Mouse (Mus musculus) ovary, postnatal 10 days (tissue): Measurements from ENCODE around the gene Sirt4.
"Not testable (repeated sequence)": the region's sequence is repeated elsewhere in the genome, so short reads cannot be mapped to it uniquely, and the experiment has no call there.

ENCODE experiments used
- DNase-seq: peaks from one replicate; pipeline ENCODE4 v3.0.0; 2022; ENCODE audit warnings: low spot score

Gene Sirt4

DNA sequence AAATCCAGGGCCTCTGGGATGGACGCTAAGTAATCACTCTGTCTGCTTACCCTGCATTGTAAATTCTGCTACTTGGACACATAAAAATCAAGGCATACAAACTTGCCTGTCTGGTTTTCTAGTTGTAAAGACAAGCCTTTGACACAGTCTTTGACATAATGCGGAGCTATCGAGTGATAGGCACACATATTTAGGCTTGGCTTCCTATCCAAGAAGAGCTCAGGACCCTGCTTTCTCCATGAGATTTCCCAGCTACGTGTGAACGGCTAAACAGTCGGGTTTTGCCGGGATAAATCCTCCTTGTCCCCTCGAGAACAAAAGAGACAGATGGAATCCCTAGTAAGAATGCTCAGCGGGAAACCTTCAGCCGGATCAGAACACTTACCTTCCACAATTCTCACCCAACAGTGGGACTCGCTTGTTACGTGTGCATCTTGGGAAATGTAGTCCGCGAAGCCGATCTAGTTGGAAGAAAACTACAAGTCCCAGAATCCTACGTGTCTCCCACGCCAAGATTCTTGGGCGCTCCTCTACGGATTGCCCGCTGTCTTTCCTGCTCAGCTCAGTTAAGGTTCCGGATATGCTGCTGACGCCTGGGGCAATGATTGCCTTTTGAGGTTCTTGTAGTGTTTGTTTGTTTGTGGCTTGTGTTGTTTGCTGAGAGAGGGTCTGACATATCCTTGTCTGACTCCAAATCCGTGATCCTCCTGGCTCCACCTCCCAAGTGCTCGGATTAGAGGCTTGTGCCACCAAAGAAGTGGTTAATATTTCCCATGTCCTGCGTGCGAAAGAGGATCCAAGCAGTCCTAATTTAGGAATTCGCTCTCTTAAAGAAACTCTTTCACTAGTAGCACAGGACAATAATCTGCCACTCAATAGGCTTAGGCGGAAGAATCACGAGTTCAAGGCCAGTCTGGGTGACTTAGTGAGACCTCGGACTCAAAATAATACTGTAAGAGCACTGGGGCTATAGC lies at the start of gene Sirt4:
Gene Sirt4 (minus strand): TSS at position 779 of the 974 bp plus-strand sequence.
- no peak for DNase-seq

DNA sequence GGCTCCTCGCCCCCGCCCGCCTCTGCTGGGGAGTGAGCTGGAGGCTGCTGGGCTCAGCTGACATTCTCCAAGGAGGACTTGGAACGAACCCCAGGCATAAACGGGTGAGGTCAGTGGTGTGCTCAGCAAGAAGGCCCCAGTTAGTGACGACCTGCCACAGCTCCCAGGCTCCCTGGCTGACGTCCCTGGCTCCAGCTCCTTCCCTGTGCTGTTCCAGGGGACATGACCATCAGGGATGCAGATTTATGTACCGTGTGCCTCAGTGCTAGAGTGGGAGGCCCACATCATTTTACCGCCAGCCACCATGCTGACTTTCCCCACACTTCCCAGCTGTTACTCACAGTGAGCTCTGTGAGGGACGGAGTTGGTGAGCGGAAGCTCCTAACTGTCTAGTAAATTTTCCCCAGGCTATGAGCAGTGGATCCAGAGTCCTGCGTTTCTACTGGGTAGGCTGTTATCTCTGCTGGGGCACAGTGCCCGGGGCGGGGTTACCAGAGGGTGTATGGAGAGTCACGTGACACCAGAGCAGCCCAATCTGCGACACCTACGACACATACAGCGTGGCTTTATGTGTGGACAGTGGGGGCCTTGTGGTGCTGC lies 47.2 kb upstream of the Sirt4 start:
- DNase-seq, result no peak

DNA sequence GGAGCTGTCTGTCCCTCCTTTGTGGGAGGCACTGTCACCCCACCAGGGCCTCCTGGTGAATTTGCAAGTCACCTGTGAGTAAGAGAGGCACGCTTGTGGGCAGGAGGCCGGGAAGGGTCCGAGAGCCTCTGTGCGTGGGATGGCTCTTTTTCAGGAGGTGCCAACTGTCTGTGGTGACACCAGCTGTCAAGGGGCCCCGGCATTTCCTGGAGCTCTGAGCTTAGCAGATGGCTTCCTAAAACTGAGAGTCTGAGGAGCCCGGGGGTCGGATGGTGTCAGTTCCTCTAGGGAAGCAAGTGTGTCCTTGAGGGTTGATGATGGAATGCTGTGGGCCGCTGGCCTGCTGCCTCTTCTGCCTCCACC lies 45.9 kb upstream of the Sirt4 start:
- DNase-seq, result no peak

DNA sequence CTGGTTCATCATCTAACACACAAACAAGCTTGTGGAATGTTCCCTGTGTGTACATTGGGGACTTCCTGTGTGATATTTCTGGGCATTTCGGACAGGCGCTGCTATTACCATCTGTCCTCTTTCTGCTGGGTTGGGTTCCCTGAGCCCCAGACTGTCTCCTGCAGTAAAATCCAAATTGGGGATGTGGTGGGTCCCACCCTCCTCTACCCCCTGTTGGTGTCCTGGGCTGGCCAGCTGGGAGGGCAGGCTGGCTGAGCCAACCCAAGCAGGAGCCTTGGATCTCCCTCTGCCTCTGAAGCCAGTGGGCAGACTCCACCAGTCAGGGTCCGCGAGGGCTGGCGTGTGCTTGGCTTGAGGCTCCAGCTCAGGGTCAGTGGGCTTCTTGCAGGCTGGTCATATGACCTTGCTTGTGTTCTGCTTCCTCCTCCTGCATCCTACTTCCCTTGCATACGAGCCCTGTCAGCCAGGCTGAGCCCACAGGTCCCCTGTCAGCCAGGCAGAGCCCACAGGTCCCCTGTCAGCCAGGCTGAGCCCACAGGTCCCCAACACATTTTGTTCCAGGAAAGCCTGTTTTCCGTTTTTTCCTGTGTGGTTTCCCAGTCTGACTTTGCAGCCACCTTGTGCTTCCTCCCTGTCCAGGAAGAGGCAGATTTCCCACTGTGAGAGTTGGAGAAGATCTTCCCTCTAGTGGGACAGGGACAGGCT lies 45.4 kb upstream of the Sirt4 start:
- no peak for DNase-seq

DNA sequence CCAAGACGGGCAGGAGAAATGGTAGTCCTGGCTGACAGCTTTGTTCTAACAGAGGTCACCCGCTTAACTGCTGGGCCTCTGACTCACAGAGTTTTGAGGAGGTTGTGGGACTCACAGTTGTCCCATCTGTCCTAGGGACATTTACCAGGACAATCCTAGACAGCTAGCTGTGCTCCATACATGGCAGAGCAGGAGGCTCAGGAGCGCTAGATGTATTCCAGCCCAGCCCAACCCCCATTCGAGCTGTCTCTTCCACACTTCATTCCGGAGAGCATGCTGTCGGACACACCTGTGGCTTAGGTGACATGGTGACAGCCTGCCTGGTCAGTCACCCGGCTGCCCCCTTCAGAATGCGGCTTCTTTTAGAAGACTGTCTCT lies 44.8 kb upstream of the Sirt4 start:
- DNase-seq, result no peak

DNA sequence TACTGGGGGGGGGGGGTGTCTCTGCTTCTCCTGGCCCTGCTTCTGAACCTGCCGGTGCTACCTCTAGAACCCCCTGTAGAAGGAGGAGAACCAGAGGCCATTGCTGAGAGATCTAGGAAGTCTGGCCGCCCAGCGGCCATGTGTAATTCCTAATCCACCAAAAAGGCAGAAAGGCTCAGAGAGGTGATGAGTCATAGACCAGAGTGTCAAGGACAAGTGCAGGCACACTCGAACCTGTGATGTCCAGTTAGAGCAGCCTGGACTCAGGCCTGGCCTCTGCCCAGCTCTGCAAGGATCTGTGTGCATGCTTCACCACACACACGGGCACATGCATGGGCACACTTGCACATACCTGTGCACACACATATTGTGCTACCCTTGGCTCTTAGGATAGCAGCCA lies 43.6 kb upstream of the Sirt4 start:
- no peak for DNase-seq

DNA sequence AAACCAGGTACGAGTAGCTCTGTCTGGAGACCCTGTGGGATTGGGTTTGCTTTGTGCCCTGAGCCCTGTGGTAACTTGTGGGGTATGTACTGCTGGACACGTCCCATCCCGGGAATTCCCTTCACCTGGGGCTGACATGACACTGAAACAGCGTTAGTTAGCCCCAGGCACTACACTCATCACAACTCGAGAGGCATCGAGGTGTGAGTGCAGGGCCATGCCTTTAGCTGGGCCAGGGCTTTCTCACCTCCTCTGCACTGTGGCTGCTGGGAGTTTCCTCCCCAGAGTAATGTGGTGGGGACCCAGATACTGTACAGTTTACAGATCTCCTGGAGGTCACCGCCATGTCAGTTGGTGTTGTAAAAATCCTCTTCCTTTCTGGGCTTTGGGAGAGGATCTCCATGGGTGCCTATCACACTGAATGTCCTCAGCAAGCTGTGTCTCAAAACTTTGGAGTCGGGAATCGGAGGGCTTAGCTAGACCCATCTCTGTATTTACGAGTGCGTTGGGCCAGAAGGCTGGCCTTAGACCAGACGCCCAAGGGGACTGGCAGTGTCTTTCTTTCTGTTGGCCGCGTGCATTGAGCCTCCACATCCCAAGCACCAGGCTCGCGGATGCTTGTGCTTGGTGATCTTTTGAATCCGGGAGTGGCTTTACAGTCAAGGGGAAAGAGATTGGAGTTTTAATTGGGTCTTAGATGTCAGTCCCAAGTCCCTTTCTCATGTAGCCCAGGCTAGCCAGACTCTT lies 42.1 kb upstream of the Sirt4 start:
- DNase-seq, result no peak

DNA sequence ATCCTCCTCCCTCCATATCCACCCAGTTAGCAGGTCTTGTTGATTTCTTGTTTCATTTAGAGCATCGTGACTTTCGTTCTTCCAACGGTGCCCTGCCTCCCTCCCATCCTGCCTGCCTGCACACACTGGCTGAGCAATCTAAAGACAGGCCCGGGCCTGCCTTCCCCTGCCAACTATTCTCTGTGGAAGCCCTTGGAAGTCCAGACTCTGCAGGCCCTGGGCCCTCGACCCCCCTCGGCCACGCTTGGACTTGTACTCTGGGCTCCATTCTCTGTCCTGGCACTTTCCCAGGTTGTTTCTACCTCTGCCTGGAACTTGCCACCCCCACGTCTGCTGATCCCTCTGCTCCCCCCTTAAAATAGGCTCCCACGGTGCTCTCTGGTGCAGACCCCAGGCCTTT lies 41.4 kb upstream of the Sirt4 start:
- no peak for DNase-seq

DNA sequence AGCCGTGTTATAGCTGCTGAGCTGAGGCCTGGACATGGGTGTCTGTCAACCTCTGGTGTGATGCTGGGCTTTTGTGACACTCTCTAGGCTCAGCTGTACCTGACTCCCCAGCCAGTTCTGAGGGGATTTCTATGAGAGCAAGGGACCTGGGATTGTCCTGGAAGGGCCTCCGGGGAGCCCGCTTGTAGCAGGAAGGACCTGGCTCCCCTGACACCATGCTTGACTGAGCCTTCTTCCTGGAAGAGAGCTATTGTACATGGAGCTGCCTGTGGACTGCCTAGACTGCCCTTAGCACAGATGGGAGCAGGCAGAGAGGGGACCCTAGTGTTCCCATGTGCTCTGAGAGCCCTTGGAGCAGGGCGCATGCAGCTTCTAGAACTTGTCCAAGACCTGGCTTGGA lies 40.9 kb upstream of the Sirt4 start:
- DNase-seq, result no peak

DNA sequence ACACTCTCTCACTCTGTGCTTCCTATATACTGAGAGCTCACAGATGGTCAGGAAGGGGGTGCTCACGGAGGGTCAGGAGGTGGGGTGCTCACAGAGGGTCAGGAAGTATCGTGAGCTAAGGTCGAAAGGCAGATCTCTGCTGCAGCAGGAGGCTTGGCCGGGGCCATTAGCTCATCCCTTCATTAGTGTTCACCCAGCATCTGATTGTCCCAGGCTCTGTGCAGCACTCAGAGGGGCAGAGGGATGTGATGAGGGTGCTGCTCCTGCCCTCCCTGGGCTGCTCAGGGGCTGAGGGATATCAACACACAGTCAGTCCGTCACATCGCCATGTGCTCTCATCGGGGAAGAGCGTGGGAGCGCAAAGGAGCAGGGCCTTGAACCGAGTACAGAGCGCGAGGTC lies 39.9 kb upstream of the Sirt4 start:
- DNase-seq, result no peak

DNA sequence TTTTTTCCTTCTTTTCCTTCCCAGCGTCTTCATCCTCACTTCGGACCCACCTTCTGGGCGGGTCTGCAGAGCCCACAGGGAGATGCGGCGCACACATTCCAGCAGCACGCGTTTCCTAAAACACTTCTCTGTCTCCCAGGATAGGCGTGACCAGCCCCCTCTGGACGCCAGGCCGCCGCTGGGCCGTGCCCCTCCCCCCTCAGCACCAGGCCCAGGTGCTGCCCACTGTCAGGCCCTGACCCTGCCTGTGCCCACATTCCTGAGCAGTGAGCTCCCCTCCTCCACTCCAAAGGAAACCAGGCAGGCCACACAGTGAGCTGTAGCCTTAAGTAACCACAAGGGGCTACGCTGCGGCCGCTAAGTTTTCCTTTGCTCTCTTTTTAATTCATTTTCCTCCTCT lies 39.4 kb upstream of the Sirt4 start:
- no peak for DNase-seq

DNA sequence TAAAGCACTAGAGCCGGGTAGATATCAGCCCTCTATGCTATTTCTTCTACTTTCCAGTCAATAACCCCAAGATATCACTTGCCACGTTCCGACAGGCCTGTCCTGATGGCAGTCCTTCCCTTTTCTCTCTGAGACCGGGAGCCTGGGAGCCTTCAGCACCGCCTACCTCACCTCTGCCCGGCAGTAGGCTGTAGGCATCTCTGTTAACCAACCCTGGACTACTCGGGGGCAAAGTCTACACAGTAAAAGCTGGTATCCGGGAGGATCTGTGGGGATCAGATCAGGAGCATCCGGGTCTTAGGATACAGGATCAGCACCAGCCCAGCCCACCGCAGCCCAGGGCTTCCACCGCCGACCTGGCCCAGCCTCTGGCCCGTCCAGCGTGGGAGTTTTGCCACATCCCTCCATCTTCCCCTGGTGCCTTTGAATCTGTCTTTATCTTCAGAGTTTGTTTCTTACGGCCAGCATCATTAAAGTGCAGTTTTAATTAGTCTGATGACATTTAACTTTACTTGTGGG lies 38.5 kb upstream of the Sirt4 start:
- DNase-seq, result no peak

DNA sequence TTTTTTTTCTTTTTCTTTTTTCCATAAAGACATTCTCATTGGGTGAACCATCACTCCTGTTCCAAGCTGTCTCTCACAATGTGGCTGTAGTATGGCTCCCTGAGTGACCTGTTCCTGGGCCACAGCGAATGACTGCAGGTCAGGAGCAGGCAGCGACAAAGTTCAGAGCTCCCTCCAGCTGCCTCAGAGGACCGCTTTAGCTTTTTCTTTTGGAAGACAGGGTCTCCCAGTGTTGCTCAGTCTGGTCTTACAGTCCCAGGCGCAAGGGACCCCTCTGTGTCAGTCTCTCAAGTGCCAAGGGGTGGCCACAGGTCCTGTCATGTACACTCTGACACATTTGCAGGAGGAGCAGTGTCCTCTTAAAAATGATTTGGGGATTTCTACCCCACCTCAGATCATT lies 38.0 kb upstream of the Sirt4 start:
- no peak for DNase-seq

DNA sequence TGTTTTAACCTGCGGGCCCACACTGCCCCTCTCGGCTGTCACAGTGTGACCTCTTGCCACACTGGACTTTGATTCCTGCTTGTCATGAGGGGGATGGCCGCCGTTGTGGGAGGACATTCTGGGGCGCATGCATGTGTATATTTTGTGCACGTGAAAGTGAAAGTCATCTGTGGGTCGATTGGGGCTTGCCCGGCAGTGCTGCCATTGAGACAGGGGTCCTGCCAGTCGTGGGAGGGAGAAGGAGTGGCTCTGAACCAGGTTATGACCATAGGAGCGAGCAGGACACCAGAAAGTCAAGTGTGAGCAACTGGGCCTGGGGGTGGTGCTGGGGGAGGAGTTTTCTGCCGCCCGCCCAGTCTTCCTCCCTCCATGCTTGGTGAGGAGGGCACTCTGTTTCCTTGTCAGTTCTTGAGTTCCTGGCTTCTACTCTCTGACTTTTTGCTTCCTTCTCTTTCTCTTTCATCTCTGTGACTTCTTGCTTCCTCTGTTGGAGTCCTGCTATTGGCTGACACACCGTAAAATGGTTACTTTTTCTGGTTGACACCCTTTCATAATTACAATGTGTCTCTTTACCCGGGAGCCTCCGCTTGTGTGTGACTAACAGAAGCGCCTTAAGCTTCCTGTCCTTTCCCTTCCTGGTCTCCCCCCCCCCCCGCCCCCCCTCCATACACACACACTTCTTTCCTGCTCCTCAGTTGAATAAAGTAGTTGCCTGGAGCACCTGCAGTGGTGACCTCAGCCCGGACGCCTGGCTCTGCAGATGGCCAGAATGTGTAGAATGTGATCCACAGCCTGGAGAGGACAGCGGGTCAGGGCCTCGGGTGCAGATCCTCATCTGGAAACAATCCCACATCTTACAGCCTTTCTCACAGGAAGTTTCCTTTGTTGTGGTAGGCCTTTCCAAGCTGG lies 37.3 kb upstream of the Sirt4 start:
- DNase-seq, result no peak

DNA sequence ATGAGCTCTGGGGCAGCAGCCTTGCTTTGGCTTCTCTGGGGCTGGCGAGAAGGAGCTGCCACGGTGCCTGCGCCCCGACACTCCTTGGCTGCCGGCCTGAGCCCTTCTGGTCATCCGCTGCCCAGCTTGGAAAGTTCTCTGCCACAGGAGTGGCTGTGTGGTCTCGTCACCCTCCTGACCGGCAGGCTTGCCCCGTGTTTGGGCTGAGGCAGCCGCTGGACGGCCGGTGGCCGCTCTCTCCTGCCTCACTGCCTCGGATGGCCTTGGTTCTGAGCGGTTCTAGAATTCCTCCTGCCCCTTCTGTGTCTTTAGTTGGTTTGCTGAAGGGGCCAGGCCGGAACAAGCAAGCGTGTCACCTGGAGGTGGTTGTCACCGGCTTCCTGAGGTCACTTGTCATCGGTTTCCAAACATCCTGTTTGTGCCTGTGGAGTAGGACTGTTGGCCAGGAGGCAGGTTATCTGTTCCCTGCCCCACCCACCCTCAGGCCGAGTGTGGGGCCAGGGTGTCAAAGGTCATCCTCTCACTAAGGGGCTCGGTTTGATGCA lies 35.9 kb upstream of the Sirt4 start:
- DNase-seq, result no peak

DNA sequence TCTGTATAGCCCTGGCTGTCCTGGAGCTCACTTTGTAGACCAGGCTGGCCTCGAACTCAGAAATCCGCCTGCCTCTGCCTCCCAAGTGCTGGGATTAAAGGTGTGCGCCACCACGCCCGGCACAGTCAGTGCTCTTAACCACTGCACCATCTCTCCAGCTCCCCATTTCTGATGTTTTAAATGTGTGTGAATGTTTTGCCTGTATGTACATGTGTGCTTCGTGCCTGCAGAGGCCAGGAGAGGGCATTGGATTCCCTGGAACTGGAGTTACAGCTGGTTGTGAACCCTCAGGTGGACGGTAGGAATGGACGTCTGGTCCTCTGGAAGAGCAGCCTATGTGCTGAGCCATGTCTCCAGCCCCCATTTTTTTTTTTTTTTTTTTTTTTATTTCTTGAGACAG lies 33.7 kb upstream of the Sirt4 start:
- DNase-seq, result not testable (repeated sequence)

DNA sequence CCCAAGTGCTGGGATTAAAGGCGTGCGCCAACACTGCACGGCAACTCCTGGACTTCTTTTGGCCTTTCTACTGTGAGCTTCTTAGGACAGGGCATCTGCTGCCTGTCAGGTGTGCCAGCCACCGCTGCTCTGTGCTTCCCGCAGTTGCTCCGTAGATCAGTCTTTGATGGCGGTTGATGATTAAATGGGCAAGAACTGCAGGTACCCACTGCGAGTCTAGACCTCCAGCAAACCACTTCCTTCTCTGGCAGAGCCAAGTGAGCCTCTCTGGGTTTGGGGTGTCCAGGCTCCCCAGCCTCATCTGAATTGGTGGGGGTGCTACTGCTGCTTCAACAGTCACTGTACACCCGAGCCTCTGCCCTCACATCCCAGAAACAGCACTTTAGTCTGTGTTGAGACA lies 33.0 kb upstream of the Sirt4 start:
- DNase-seq, result no peak

DNA sequence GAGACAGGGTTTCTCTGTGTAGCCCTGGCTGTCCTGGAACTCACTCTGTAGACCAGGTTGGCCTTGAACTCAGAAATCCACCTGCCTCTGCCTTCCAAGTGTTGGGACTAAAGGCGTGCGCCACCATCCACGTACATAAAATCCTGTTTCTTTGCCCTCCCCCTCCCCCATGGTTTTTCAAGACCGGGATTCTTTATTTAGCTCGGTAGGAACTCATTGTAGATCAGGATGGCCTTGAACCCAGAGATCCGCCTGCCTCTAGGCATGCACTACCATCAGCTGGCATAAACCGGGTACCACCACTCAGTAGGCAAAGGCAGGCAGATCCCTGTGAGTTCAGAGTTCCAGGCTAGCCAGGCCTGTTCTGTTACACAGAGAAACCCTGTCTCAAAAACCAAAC lies 32.4 kb upstream of the Sirt4 start:
- no peak for DNase-seq

DNA sequence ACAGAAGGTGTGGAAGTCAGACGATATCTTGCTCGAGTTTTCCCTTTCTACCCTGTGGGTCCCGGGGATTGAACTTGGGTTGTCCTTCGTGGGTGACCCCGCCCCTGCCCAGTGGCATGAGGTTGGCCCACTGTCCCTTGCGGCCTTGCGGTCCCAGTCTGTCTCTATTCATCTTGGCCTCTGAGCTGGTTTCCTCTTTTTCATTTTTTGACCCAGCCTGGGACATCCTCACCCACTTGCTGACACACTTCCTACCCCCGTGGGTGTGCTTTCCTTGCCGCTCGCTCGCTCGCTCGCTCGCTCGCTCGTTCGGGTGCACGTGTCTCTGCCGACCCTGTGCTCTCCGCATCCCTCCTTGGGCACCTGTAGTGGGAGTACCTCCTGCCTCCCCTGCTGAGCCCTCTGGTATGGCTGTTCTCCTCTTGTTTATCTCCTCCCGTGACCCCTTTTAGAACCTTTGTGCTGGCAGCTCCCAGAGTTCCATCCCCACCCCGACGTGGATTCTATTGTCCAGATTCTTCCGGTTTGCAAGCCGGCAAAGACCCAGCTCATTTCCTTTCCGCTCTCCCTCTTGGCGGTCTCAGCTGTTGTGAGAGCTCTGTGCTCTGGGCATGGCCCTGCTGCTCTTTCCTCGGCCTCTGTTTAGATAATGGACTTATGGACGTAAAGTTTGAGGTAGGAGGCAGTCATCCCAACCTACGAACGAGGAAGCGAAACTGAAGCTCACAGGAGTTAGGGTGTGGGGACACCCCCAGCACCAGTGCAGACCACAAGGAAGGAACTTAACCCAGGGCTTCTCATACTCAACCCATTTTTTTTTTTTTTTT lies 31.8 kb upstream of the Sirt4 start:
- DNase-seq, result no peak
